Mouse (Mus musculus) testis, adult 2 months (tissue): ENCODE data around the gene Gramd2. TPM values are rescaled to one million over a fixed set of nuclear protein-coding genes. Genes with fewer than 3 reads are reported as not detected.
"Not testable (repeated sequence)": the region's sequence is repeated elsewhere in the genome, so short reads cannot be mapped to it uniquely, and the experiment has no call there.

ENCODE experiments used
- H3K27ac ChIP-seq: fragments of 200-500 bp; 2 replicates; pipeline ENCODE4 v1.5.1; 2012; ENCODE audit warnings: low read depth, low read length; ENCODE audit not compliant: control insufficient read depth, insufficient read depth
- H3K27me3 ChIP-seq: fragments of 200-500 bp; 2 replicates; pipeline ENCODE4 v1.6.1; 2012; ENCODE audit warnings: mild to moderate bottlenecking, low read length, moderate library complexity; ENCODE audit not compliant: control insufficient read depth, insufficient read depth
- H3K36me3 ChIP-seq: fragments of 200-500 bp; 2 replicates; pipeline ENCODE4 v1.6.1; 2012; ENCODE audit warnings: mild to moderate bottlenecking, low read length; ENCODE audit not compliant: control insufficient read depth, insufficient read depth
- H3K4me1 ChIP-seq: fragments of 200-500 bp; 2 replicates; pipeline ENCODE4 v1.6.1; 2012; ENCODE audit warnings: low read length; ENCODE audit not compliant: control insufficient read depth, insufficient read depth
- H3K4me3 ChIP-seq: fragments of 200-500 bp; 2 replicates; pipeline ENCODE4 v1.5.1; 2012; ENCODE audit warnings: low read depth, mild to moderate bottlenecking, low read length, moderate library complexity, mixed read lengths; ENCODE audit not compliant: control insufficient read depth
- CTCF ChIP-seq: fragments of 200-500 bp; IDR thresholded peaks from 2 replicates; pipeline ENCODE4 v1.5.1; 2012; ENCODE audit warnings: low read depth, mild to moderate bottlenecking, inconsistent platforms, low read length, moderate library complexity; ENCODE audit not compliant: control insufficient read depth, insufficient read depth, insufficient replicate concordance
- POLR2A ChIP-seq: fragments of 200-500 bp; IDR thresholded peaks from 2 replicates; pipeline ENCODE4 v1.6.1; 2012; ENCODE audit warnings: low read depth, mild to moderate bottlenecking, inconsistent platforms, low read length, moderate library complexity; ENCODE audit not compliant: control insufficient read depth
- polyA plus RNA-seq: library from polyadenylated mRNA; depleted of rRNA; stranded (reverse); fragments of >200 nt; gene quantifications from 2 replicates; pipeline ENCODE4 v1.2.3, GENCODE M21; 2012

Gene Gramd2
- polyA plus RNA-seq, 1 experiment: 14.5 TPM

GRCm38 (mm10) chr9:59748969-59749368, 69.0 kb downstream of the Gramd2 start:
- Histone ChIP-seq H3K4me1 (peaks cover 5% of the 10 kb centered on the region), H3K27me3 (no peaks in the 10 kb centered on the region), H3K36me3 (no peaks in the 10 kb centered on the region), H3K27ac (no peak overlapping the region), H3K4me3 (peak overlapping the region; percentile 2)
- no peak for TF ChIP-seq CTCF
- no peak for TF ChIP-seq POLR2A

DNA sequence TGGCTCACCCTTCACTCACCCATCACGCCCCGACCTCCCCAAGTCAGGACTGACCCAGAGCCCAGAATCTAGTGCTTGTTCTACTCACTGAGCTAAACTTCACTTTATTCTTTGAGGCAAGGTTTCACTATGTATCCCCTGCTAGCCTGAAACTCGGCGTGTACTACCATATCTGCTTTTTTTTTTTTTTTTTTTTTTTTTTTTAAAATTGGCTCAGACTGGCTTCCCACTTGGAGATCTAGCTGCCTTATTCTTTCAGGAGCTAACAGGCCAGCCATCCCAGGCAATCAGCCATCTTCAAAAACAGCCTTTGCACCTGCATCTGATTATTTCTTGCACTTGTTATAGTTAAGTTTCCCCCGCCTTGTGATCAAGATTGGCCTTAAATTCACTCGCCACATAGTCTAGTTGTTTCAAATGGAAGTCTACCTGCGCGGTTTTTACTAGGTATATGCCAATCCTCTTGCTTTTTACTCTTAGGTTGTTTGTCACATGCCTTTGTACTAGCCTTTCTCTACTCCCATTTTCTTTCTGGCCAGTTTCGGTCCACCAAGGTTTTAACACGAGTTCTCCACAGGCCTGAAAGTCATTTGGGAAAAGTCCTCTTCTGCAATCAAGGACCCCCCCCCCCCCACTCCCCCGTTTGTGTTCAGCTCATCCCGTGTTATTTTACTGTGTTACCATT, 69.8 kb downstream of the Gramd2 start:
- H3K4me1 ChIP-seq: peaks cover 5% of the 10 kb centered on the region
- H3K27ac ChIP-seq: no peak overlapping the region
- H3K27me3 ChIP-seq: no peaks in the 10 kb centered on the region
- no peaks in the 10 kb centered on the region for H3K36me3 ChIP-seq
- no peak for TF ChIP-seq CTCF
- TF ChIP-seq POLR2A: no peak
- H3K4me3 ChIP-seq: peak overlapping the region; percentile 99

DNA sequence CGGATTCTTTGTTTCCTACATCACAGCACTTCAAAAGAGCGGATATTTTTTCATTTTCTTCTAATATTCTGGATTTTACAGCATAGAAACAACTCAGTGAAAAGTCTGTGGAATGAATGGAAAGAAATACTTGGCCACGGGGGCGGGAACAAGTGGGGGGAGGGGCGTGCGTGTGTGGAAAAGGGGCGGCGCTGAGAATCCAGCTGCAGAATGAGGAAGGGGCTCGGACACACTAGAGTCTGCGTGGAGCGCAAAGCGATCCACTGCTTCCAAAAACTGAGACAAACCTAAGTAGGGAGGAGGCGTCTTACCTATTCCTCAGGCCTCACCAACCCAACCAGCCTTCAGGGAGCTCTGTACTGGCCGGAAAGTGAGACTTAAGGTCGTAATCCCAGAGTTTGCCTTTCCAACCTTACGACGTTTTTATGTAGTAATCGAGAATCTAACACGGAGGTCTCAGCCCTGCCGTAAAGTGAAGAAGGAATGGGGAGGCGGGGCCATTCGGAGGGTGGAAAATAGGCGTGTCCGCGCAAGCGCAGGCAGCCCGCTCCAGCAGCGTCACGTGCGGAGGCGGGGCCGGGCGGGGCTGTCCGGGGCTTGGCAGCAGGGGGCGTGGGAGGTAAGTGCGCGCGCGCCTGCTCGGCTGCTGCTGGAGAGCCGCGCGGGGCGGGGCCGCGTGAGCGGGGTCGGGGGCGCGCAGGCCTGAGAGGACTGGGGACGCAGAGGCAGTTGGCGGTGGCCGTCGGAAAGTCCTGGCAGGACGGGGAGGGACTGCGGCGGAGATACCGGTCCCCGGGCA, 70.5 kb downstream of the Gramd2 start, which contains the start of the genes Senp8 and Myo9a:
Gene Senp8, minus strand, starts transcription at position 444 of the 799 bp plus-strand sequence.
Gene Myo9a, plus strand, starts transcription at position 630 of the 799 bp plus-strand sequence.
- Histone ChIP-seq H3K36me3 (no peaks in the 10 kb centered on the region), H3K27me3 (no peaks in the 10 kb centered on the region), H3K27ac (peak within 1 kb of the TSS; percentile 99), H3K4me3 (peak within 1 kb of the TSS; percentile 99), H3K4me1 (peaks cover 5% of the 10 kb centered on the region)
- no peak for TF ChIP-seq CTCF
- peak; percentile 58; the same call in 1 of the 2 replicates for TF ChIP-seq POLR2A

- Histone ChIP-seq H3K4me1 (peaks cover 5% of the 10 kb centered on the region), H3K27ac (peak overlapping the region; percentile 99), H3K36me3 (no peaks in the 10 kb centered on the region), H3K4me3 (peak overlapping the region; percentile 99), H3K27me3 (no peaks in the 10 kb centered on the region)
- TF ChIP-seq CTCF (no peak), POLR2A (no peak)
Measured at GRCm38 (mm10) chr9:59751066-59751581, 71.2 kb downstream of the Gramd2 start.

GRCm38 (mm10) chr9:59751966-59752365, 72.0 kb downstream of the Gramd2 start:
- Histone ChIP-seq H3K27me3 (no peaks in the 10 kb centered on the region), H3K4me3 (peak overlapping the region; percentile 76), H3K27ac (no peak overlapping the region; the same call in 1 of the 2 replicates), H3K36me3 (no peaks in the 10 kb centered on the region), H3K4me1 (peaks cover 5% of the 10 kb centered on the region)
- TF ChIP-seq POLR2A (no peak), CTCF (no peak)

- no peaks in the 10 kb centered on the region for H3K27me3 ChIP-seq
- H3K36me3 ChIP-seq: no peaks in the 10 kb centered on the region
- no peaks in the 10 kb centered on the region for H3K4me1 ChIP-seq
- TF ChIP-seq POLR2A: no peak
- TF ChIP-seq CTCF: no peak
- H3K4me3 ChIP-seq: no peak overlapping the region
- no peak overlapping the region for H3K27ac ChIP-seq
Measured at GRCm38 (mm10) chr9:59755199-59755598, 75.3 kb downstream of the Gramd2 start.

- H3K36me3 ChIP-seq, H3K4me3 ChIP-seq, H3K27ac ChIP-seq, H3K27me3 ChIP-seq, H3K4me1 ChIP-seq: not testable (repeated sequence)
Measured at GRCm38 (mm10) chr9:59757016-59757415, 77.1 kb downstream of the Gramd2 start.
